Mouse (Mus musculus): Measurements from ENCODE around the gene Ndufa7.

DNA sequence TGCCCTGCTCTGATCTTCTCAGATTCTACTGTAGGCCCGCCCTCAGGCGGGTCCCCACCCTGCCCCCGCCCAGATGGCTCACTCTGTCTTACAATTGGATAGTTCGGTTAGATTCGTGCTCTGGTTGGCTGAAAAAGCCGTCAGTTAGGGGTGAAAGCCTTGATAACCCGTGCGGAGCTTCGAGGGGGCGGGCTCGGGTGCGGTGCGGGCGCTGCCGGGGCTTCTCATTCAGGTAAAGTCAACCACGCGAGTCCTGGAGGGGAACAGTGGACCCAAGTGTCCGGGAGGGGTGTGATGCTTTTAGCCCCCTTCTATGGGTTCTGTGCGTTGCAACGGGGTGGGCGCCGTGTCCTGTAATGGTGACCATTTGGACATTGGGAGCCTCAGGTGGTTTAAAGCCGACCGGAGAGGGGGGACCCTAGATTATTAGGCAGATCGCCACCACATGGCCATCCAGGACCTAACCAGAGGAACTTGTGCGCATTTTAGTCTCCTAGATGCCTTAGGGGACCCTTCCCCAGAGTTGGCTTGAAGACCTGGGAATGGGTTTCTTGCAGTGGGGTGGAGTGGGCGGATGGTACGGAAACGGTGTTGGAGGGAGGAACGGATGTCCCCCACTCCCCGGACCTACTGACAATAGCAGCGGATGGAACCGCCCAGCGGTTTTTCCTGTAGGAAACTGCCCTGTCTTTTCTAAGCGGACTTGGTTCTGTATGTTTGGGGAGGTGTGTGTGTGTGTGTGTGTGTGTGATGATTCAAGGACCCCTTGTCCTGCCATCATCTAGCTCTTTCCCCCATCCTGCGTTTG is 13.8 kb upstream of the Ndufa7 start, which contains the start of gene Kank3:
- TF ChIP-seq CTCF (IDR thresholded peaks at IDR 0.05; ENCODE audit: low read depth, low read length): no peak
- TF ChIP-seq POLR2A (IDR thresholded peaks at IDR 0.05; ENCODE audit: borderline replicate concordance, low read depth, low read length): no peak
